In the genomic region with DNA sequence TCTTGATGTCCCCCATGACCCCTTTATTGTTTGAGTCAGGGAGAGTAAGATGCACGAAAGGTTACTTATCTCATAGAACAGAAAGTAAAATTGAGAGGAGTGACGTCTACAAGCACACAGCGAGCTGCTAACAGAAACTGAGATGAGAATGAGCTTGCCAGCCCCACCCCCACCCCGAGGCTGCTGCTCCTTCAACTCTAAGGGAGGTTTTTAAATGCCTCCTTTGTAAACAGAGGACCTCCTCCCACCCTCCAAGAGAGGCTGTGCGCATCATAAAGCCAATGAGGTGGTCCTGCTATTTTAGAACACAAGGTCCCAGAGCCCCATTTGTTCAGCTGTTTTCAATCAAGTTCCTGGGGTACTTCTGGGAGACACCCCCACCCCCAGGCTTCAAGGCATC, we compare ENCODE assay signal across 11 mouse cellular contexts. TPM values are rescaled to one million over a fixed set of nuclear protein-coding genes. Genes with fewer than 3 reads are reported as not detected.
DNase-seq lines count a peak whose midpoint lies in the region; ATAC-seq and TF ChIP-seq lines count a peak whose summit lies in the region.
"Had no signal": no experiment of that assay in that cellular context is flagged by ENCODE, and none has a peak within 500 bp of the region (broad histone marks: within the 10 kb centered on the region; RNA-seq: fewer than 3 reads in every experiment).

No protein-coding gene starts in this region.

- in situ Hi-C loops in CH12.LX (cut with MboI; ENCODE audit: low pct_ligation_motif_present, low pct_unique_long_range_greater_than_20kb, low sequenced_read_pairs): no loop called here

- no peaks in the 10 kb centered on the region for H3K36me3 ChIP-seq in hindbrain, embryonic 10.5 days
- no peaks in the 10 kb centered on the region for H3K36me3 ChIP-seq in hindbrain, embryonic 16.5 days (ENCODE audit: control insufficient read depth, insufficient read depth, low read length)
- H3K36me3 ChIP-seq in CH12.LX (replicated peaks in 1 of 2; ENCODE audit: control insufficient read depth in 1 of 2, insufficient read depth in 1 of 2, low read length in 1 of 2): no peaks in the 10 kb centered on the region
- no peaks in the 10 kb centered on the region for H3K36me3 ChIP-seq in embryonic facial prominence, embryonic 11.5 days (replicated peaks; ENCODE audit: control insufficient read depth, insufficient read depth, low read depth, low read length)
- no peaks in the 10 kb centered on the region for H3K36me3 ChIP-seq in limb, embryonic 15.5 days
- H3K36me3 ChIP-seq: heart, embryonic 10.5 days had no signal

- H3K27ac ChIP-seq in hindbrain, embryonic 10.5 days: peak overlapping the region; percentile 23; the same call in 1 of the 2 replicates
- H3K27ac ChIP-seq in hindbrain, embryonic 16.5 days (ENCODE audit: low read depth, low read length): no peak overlapping the region
- H3K27ac ChIP-seq in CH12.LX (ENCODE audit: insufficient read depth, low read depth): no peak overlapping the region
- H3K27ac ChIP-seq in embryonic facial prominence, embryonic 11.5 days (replicated peaks; ENCODE audit: low read depth, low read length): no peak overlapping the region
- peak overlapping the region; percentile 48; the same call in 1 of the 2 replicates for H3K27ac ChIP-seq in limb, embryonic 15.5 days
- H3K27ac ChIP-seq: heart, embryonic 10.5 days had no signal

- no peak for TF ChIP-seq CTCF in CH12.LX (conservative IDR thresholded peaks at IDR 0.05 in 1 of 2, IDR thresholded peaks at IDR 0.05 in 1 of 2; ENCODE audit: low read depth in 2 of 2, low read length in 2 of 2)

- H3K79me2 ChIP-seq in CH12.LX (replicated peaks; ENCODE audit: control insufficient read depth, extremely low read depth, insufficient read depth, poor library complexity, severe bottlenecking): no peaks in the 10 kb centered on the region

- H3K27me3 ChIP-seq in hindbrain, embryonic 10.5 days (ENCODE audit: insufficient read depth, poor library complexity, severe bottlenecking): no peaks in the 10 kb centered on the region
- no peaks in the 10 kb centered on the region for H3K27me3 ChIP-seq in hindbrain, embryonic 16.5 days (replicated peaks; ENCODE audit: control insufficient read depth, insufficient read depth, low read length)
- H3K27me3 ChIP-seq in CH12.LX (replicated peaks): no peaks in the 10 kb centered on the region
- no peaks in the 10 kb centered on the region for H3K27me3 ChIP-seq in embryonic facial prominence, embryonic 11.5 days (ENCODE audit: control insufficient read depth, insufficient read depth, low read length)
- no peaks in the 10 kb centered on the region for H3K27me3 ChIP-seq in limb, embryonic 15.5 days

- TF ChIP-seq RAD21 in CH12.LX (IDR thresholded peaks at IDR 0.05; ENCODE audit: low read depth, low read length): no peak

- no peak for TF ChIP-seq POLR2A in CH12.LX (IDR thresholded peaks at IDR 0.05; ENCODE audit: low read depth, low read length)

- TF ChIP-seq EP300 in CH12.LX (IDR thresholded peaks at IDR 0.05; ENCODE audit: low read length): no peak

- no peak overlapping the region for H3K4me3 ChIP-seq in hindbrain, embryonic 10.5 days
- no peak overlapping the region for H3K4me3 ChIP-seq in hindbrain, embryonic 16.5 days (ENCODE audit: low read length)
- H3K4me3 ChIP-seq in CH12.LX (replicated peaks in 1 of 3; ENCODE audit: low read depth in 2 of 3, low read length in 2 of 3, poor library complexity in 1 of 3): no peak overlapping the region
- H3K4me3 ChIP-seq in embryonic facial prominence, embryonic 11.5 days (ENCODE audit: low read depth, low read length): no peak overlapping the region
- no peak overlapping the region for H3K4me3 ChIP-seq in limb, embryonic 15.5 days
- H3K4me3 ChIP-seq: heart, embryonic 10.5 days had no signal

- H3K4me1 ChIP-seq in hindbrain, embryonic 10.5 days (replicated peaks): peaks cover 40% of the 10 kb centered on the region
- 0 out of 2 replicates have a peak, but pooled peaks cover 3% of the 10 kb centered on the region for H3K4me1 ChIP-seq in hindbrain, embryonic 16.5 days (ENCODE audit: control insufficient read depth, insufficient read depth, low read depth, low read length)
- H3K4me1 ChIP-seq in CH12.LX (ENCODE audit: control insufficient read depth in 1 of 2, insufficient read depth in 2 of 2): peaks cover 16 to 41% of the 10 kb centered on the region in 2 experiments
- no peaks in the 10 kb centered on the region; the same call in 1 of the 2 replicates for H3K4me1 ChIP-seq in embryonic facial prominence, embryonic 11.5 days (ENCODE audit: control insufficient read depth, insufficient read depth, low read length)
- peaks cover 37% of the 10 kb centered on the region for H3K4me1 ChIP-seq in limb, embryonic 15.5 days

- no peak overlapping the region for H3K4me2 ChIP-seq in hindbrain, embryonic 16.5 days (ENCODE audit: low read length)
- H3K4me2 ChIP-seq in CH12.LX (ENCODE audit: insufficient read depth, low read depth, poor library complexity, severe bottlenecking): peak overlapping the region; percentile 62
- H3K4me2 ChIP-seq in embryonic facial prominence, embryonic 11.5 days (ENCODE audit: low read depth, low read length): no peak overlapping the region
- H3K4me2 ChIP-seq in limb, embryonic 15.5 days: no peak overlapping the region

- dilution Hi-C loops in CH12.LX (cut with MboI; ENCODE audit: extremely low pct_ligation_motif_present, extremely low pct_unique_long_range_greater_than_20kb, low sequenced_read_pairs): no loop called here

- ATAC-seq in hindbrain, embryonic 16.5 days: no peak
- 0 out of 2 replicates have a peak, but pooled peaks have one; percentile 31 for ATAC-seq in embryonic facial prominence, embryonic 11.5 days (replicated peaks; ENCODE audit: insufficient number of reproducible peaks, low FRiP score, low TSS enrichment, low read depth)
- no peak for ATAC-seq in limb, embryonic 15.5 days (ENCODE audit: insufficient number of reproducible peaks, low FRiP score, low TSS enrichment, low read depth)

- no peak overlapping the region for H3K9ac ChIP-seq in hindbrain, embryonic 16.5 days (ENCODE audit: low read depth, low read length)
- peak overlapping the region; percentile 30 for H3K9ac ChIP-seq in CH12.LX (ENCODE audit: insufficient read depth, low read depth)
- H3K9ac ChIP-seq in embryonic facial prominence, embryonic 11.5 days (replicated peaks; ENCODE audit: low read length): no peak overlapping the region
- H3K9ac ChIP-seq in limb, embryonic 15.5 days: no peak overlapping the region

- no peaks in the 10 kb centered on the region for H3K9me3 ChIP-seq in hindbrain, embryonic 10.5 days
- no peaks in the 10 kb centered on the region for H3K9me3 ChIP-seq in hindbrain, embryonic 16.5 days (ENCODE audit: control insufficient read depth, low read length)
- no peaks in the 10 kb centered on the region for H3K9me3 ChIP-seq in CH12.LX (replicated peaks; ENCODE audit: low read length)
- H3K9me3 ChIP-seq in embryonic facial prominence, embryonic 11.5 days (replicated peaks; ENCODE audit: control insufficient read depth, low read length): no peaks in the 10 kb centered on the region
- no peaks in the 10 kb centered on the region for H3K9me3 ChIP-seq in limb, embryonic 15.5 days
- H3K9me3 ChIP-seq: heart, embryonic 10.5 days had no signal

- DNase-seq in hindbrain, embryonic 10.5 days (ENCODE audit: low spot score): no peak
- DNase-seq in CH12.LX (ENCODE audit: extremely low read depth): peak; percentile 30
- peak; percentile 81 for DNase-seq in embryonic facial prominence, embryonic 11.5 days (ENCODE audit: low spot score)
- DNase-seq in left cerebral cortex, adult 18-20 months (ENCODE audit: low spot score in 2 of 2): no peak
- DNase-seq in natural killer cell, adult 2 months (ENCODE audit: low spot score in 2 of 2): no peak
- DNase-seq in heart, postnatal 36 days: no peak
- DNase-seq: kidney, postnatal 25 days; lung, postnatal 10 days had no signal

- 10% methylated on average over 5 of the region's 5 CpGs for WGBS in hindbrain, embryonic 10.5 days
- WGBS in hindbrain, embryonic 16.5 days: 17% methylated on average over 5 of the region's 5 CpGs
- WGBS in embryonic facial prominence, embryonic 11.5 days: 10% methylated on average over 5 of the region's 5 CpGs
- WGBS in limb, embryonic 15.5 days: 14% methylated on average over 5 of the region's 5 CpGs

- intact Hi-C loops in heart, postnatal 36 days (cut with DNase I): no loop called here

TF ChIP-seq in CH12.LX, 34 proteins besides CTCF, POLR2A, EP300 and RAD21:
- TF ChIP-seq IRF4 (IDR thresholded peaks at IDR 0.05; ENCODE audit: low read depth, low read length) (peak; percentile 73), CHD2 (IDR thresholded peaks at IDR 0.05; ENCODE audit: low read length) (peak; percentile 81; the same call in 1 of the 2 replicates), USF2 (conservative IDR thresholded peaks at IDR 0.05; ENCODE audit: low read depth, low read length) (no peak), BHLHE40 (IDR thresholded peaks at IDR 0.05; ENCODE audit: low read depth, low read length) (peak; percentile 38; the same call in 1 of the 2 replicates)

RNA-seq across cellular contexts. Expression of a gene that starts 11.8 kb away (rescaled TPM):
- polyA plus RNA-seq in hindbrain, embryonic 10.5 days (2016; fragmentation: Nextera tagmentation; extraction: Ambion mirVana): 114 and 120 TPM in 2 replicates
- polyA plus RNA-seq in hindbrain, embryonic 16.5 days (2015; fragmentation: Nextera tagmentation; extraction: Ambion mirVana): 72.2 and 80.1 TPM in 2 replicates
- total RNA-seq in CH12.LX (2012; rRNA removed) (2.6 and 3.4 TPM in 2 replicates), CH12.LX (2014; rRNA removed) (2.3 TPM in 2 replicates)
- 6.7 and 8.1 TPM in 2 replicates for polyA plus RNA-seq in CH12.LX (2012; ENCODE audit: insufficient read length, low read depth)
- polyA plus RNA-seq in embryonic facial prominence, embryonic 11.5 days (2014; fragmentation: Nextera tagmentation; extraction: Ambion mirVana): 59.1 and 63.7 TPM in 2 replicates
- polyA plus RNA-seq in limb, embryonic 15.5 days (2015; fragmentation: Nextera tagmentation; extraction: Ambion mirVana): 70.1 and 72.4 TPM in 2 replicates
- total RNA-seq in left cerebral cortex, adult 18-20 months (2021): 10 to 100 TPM; 26.6 to 28.8 TPM
- total RNA-seq in heart, postnatal 36 days (2021): 10 to 100 TPM; 16.5 to 20.5 TPM

RNA-seq across cellular contexts. Expression of a gene that starts 53.6 kb away (rescaled TPM):
- polyA plus RNA-seq in hindbrain, embryonic 10.5 days (2016; fragmentation: Nextera tagmentation; extraction: Ambion mirVana): 0.47 and 1.1 TPM in 2 replicates
- 0.19 and 0.26 TPM in 2 replicates for polyA plus RNA-seq in hindbrain, embryonic 16.5 days (2015; fragmentation: Nextera tagmentation; extraction: Ambion mirVana)
- 0.13 TPM in 1 of 2 replicates, not detected in the other for total RNA-seq in CH12.LX (2012; rRNA removed)
- not detected in 2 replicates for total RNA-seq in CH12.LX (2014; rRNA removed)
- 0.43 and 0.53 TPM in 2 replicates for polyA plus RNA-seq in CH12.LX (2012; ENCODE audit: insufficient read length, low read depth)
- 0.31 TPM in 1 of 2 replicates, not detected in the other for polyA plus RNA-seq in embryonic facial prominence, embryonic 11.5 days (2014; fragmentation: Nextera tagmentation; extraction: Ambion mirVana)
- 0.92 and 1.3 TPM in 2 replicates for polyA plus RNA-seq in limb, embryonic 15.5 days (2015; fragmentation: Nextera tagmentation; extraction: Ambion mirVana)
- under 1 TPM in 1 of 2 experiments, not detected in 1; 0.35 TPM for total RNA-seq in left cerebral cortex, adult 18-20 months (2021)
- not detected for total RNA-seq in heart, postnatal 36 days (2021)

Comparison
In these comparisons a context has a peak if more than half of its experiments do, and no peak if none do; other contexts are left out.
1. H3K27ac ChIP-seq: peak in hindbrain, embryonic 10.5 days (single experiment) and limb, embryonic 15.5 days (single experiment); none in hindbrain, embryonic 16.5 days (single experiment), CH12.LX (single experiment) and embryonic facial prominence, embryonic 11.5 days (single experiment).
2. DNase-seq: peak in CH12.LX (single experiment) and embryonic facial prominence, embryonic 11.5 days (single experiment); none in hindbrain, embryonic 10.5 days (single experiment), left cerebral cortex, adult 18-20 months (0 of 2), natural killer cell, adult 2 months (0 of 2) and heart, postnatal 36 days (0 of 2).